Mouse (Mus musculus) midbrain, embryonic 14.5 days (tissue): ENCODE results near the gene Nmt1. TPM values are rescaled to one million over a fixed set of nuclear protein-coding genes. Genes with fewer than 3 reads are reported as not detected.
A peak's percentile ranks its signal among the peaks of the same experiment; 100 is the strongest.

Experiments used
- ATAC-seq: fragments of 200-750 bp; cut with Nextera tagmentation; 2 replicates; pipeline ENCODE4 v1.8.0; 2017; ENCODE audit warnings: moderate number of reproducible peaks, moderate library complexity; ENCODE audit not compliant: low FRiP score, low TSS enrichment
- DNase-seq: peaks from one replicate; pipeline ENCODE4 v3.0.0-alpha.2; 2015
- H3K27ac ChIP-seq: fragments of 300-500 bp; sonication (generic); replicated peaks from 2 replicates; pipeline ENCODE4 v1.5.1; 2014; ENCODE audit warnings: mild to moderate bottlenecking, low read depth, low read length, moderate library complexity
- H3K27me3 ChIP-seq: fragments of 300-500 bp; sonication (generic); 2 replicates; pipeline ENCODE4 v1.6.1; 2014; ENCODE audit warnings: low read length, control low read depth, mixed read lengths; ENCODE audit not compliant: control insufficient read depth, insufficient read depth
- H3K36me3 ChIP-seq: fragments of 300-500 bp; sonication (generic); 2 replicates; pipeline ENCODE4 v1.6.1; 2014; ENCODE audit warnings: low read length, control low read depth; ENCODE audit not compliant: control insufficient read depth, insufficient read depth
- H3K4me1 ChIP-seq: fragments of 300-500 bp; sonication (generic); 2 replicates; pipeline ENCODE4 v1.6.1; 2014; ENCODE audit warnings: mild to moderate bottlenecking, antibody characterized with exemption, low read length, control low read depth; ENCODE audit not compliant: control insufficient read depth, insufficient read depth
- H3K4me2 ChIP-seq: fragments of 300-500 bp; sonication (generic); 2 replicates; pipeline ENCODE4 v1.6.1; 2014; ENCODE audit warnings: mild to moderate bottlenecking, low read length, moderate library complexity
- H3K4me3 ChIP-seq: fragments of 300-500 bp; sonication (generic); replicated peaks from 2 replicates; pipeline ENCODE4 v1.5.1; 2014; ENCODE audit warnings: low read depth, low read length
- H3K9ac ChIP-seq: fragments of 300-500 bp; sonication (generic); replicated peaks from 2 replicates; pipeline ENCODE4 v1.6.1; 2014; ENCODE audit warnings: mild to moderate bottlenecking, low read length, moderate library complexity
- H3K9me3 ChIP-seq: fragments of 300-500 bp; sonication (generic); 2 replicates; pipeline ENCODE4 v1.6.1; 2016; ENCODE audit warnings: low read length, control low read depth, mixed read lengths; ENCODE audit not compliant: control insufficient read depth
- WGBS: fragments of 180-500 bp; shearing (Covaris S2); extraction: QIAGEN DNeasy Blood & Tissue Kit; methylation state at CpG from one replicate; pipeline ENCODE4 v1.1.7; 2014; 5-methylcytosine and 5-hydroxymethylcytosine counted together
- polyA plus RNA-seq: library from polyadenylated mRNA; unstranded; fragments of >200 nt; fragmentation: Nextera tagmentation; extraction: Ambion mirVana; gene quantifications from 2 replicates; pipeline ENCODE4 v1.2.1, GENCODE M21; 2014

The Nmt1 gene
- polyA plus RNA-seq, 1 experiment from 2014 or later = 38.0 TPM

GRCm38 (mm10) chr11:103074121-103074650, 46.2 kb downstream of the Nmt1 start:
- peaks cover 10% of the 10 kb centered on the region for H3K36me3 ChIP-seq
- no peak overlapping the region for H3K4me2 ChIP-seq
- no peak overlapping the region for H3K9ac ChIP-seq
- no peak overlapping the region for H3K27ac ChIP-seq
- 61% methylated on average over 10 of the region's 10 CpGs for WGBS
- no peak overlapping the region for H3K4me3 ChIP-seq
- H3K4me1 ChIP-seq = no peaks in the 10 kb centered on the region
- DNase-seq (no peak), ATAC-seq (no peak)
- H3K27me3 ChIP-seq = no peaks in the 10 kb centered on the region
- H3K9me3 ChIP-seq = no peaks in the 10 kb centered on the region

GRCm38 (mm10) chr11:103074796-103075323, 46.9 kb downstream of the Nmt1 start:
- no peaks in the 10 kb centered on the region for H3K9me3 ChIP-seq
- WGBS = 22% methylated on average over 10 of the region's 10 CpGs
- H3K4me3 ChIP-seq = no peak overlapping the region
- H3K36me3 ChIP-seq = peaks cover 6% of the 10 kb centered on the region
- ATAC-seq (no peak), DNase-seq (no peak)
- H3K4me2 ChIP-seq = no peak overlapping the region
- peaks cover under 1% of the 10 kb centered on the region; the same call in 1 of the 2 replicates for H3K27me3 ChIP-seq
- no peak overlapping the region for H3K27ac ChIP-seq
- no peaks in the 10 kb centered on the region for H3K4me1 ChIP-seq
- H3K9ac ChIP-seq = no peak overlapping the region

DNA sequence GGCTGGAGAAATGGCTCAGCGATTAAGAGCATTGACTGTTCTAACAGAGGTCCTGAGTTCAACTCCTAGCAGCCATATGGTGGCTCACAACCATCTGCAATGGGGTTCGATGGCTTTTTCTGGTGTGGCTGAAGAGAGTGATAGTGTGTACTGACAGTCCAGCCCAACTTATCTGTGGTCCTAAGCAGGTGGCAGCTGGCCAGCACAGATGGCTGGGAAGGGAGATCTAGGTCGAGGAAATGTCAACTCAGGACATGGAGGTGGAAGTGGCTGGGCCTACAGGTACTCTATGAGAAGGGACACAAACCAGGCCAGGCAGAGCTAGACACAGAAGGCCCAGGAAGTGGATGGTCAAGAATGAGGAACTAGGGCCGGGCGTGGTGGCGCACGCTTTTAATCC, 48.0 kb downstream of the Nmt1 start:
- 96% methylated on average over 7 of the region's 7 CpGs for WGBS
- Histone ChIP-seq H3K36me3 (0 out of 2 replicates have a peak, but pooled peaks cover 4% of the 10 kb centered on the region), H3K4me3 (no peak overlapping the region), H3K27me3 (peaks cover 11% of the 10 kb centered on the region; the same call in 1 of the 2 replicates), H3K4me1 (0 out of 2 replicates have a peak, but pooled peaks cover 5% of the 10 kb centered on the region), H3K9ac (no peak overlapping the region), H3K9me3 (no peaks in the 10 kb centered on the region), H3K27ac (no peak overlapping the region), H3K4me2 (no peak overlapping the region)
- no peak for ATAC-seq
- DNase-seq = no peak

GRCm38 (mm10) chr11:103076581-103076980, 48.6 kb downstream of the Nmt1 start:
- Histone ChIP-seq H3K4me3 (no peak overlapping the region), H3K27me3 (peaks cover 16% of the 10 kb centered on the region; the same call in 1 of the 2 replicates), H3K9ac (no peak overlapping the region), H3K27ac (no peak overlapping the region), H3K36me3 (no peaks in the 10 kb centered on the region), H3K9me3 (no peaks in the 10 kb centered on the region), H3K4me1 (0 out of 2 replicates have a peak, but pooled peaks cover 5% of the 10 kb centered on the region), H3K4me2 (no peak overlapping the region)
- DNase-seq (no peak), ATAC-seq (no peak)
- WGBS = 87% methylated on average over 8 of the region's 8 CpGs

DNA sequence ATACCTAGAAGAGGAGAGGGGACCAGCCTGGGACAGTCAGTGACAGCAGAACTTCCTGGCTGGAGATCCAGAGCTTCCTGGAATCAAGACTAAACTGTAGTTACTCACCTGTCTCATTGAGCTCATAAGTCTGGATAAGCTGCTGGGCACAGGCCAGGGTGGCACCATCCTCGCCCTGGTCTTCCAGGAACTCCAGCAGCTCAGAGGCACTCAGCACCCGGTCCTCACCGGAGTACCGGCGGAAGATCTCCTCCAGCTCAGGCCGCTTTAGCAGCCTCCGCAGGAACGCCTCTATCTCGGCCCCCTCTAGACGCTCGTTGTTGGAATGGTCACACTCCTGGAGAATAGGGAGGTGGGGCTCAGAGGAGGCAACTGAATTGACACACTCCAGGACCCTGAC, 50.1 kb downstream of the Nmt1 start:
- Histone ChIP-seq H3K27me3 (peaks cover 27% of the 10 kb centered on the region; the same call in 1 of the 2 replicates), H3K4me3 (no peak overlapping the region), H3K4me1 (0 out of 2 replicates have a peak, but pooled peaks cover 5% of the 10 kb centered on the region), H3K36me3 (no peaks in the 10 kb centered on the region), H3K9me3 (no peaks in the 10 kb centered on the region), H3K9ac (no peak overlapping the region), H3K4me2 (no peak overlapping the region), H3K27ac (no peak overlapping the region)
- DNase-seq = no peak
- ATAC-seq = no peak
- WGBS = 76% methylated on average over 11 of the region's 11 CpGs

GRCm38 (mm10) chr11:103080323-103081091, 52.5 kb downstream of the Nmt1 start:
- Histone ChIP-seq H3K4me1 (0 out of 2 replicates have a peak, but pooled peaks cover 5% of the 10 kb centered on the region), H3K4me2 (peak overlapping the region; percentile 53), H3K9ac (peak overlapping the region; percentile 38; the same call in 1 of the 2 replicates), H3K9me3 (no peaks in the 10 kb centered on the region), H3K27me3 (peaks cover 27% of the 10 kb centered on the region; the same call in 1 of the 2 replicates), H3K36me3 (no peaks in the 10 kb centered on the region), H3K4me3 (peak overlapping the region; percentile 24), H3K27ac (no peak overlapping the region)
- whole genome bisulfite sequencing = 1% methylated on average over 43 of the region's 43 CpGs
- ATAC-seq (no peak), DNase-seq (peak; percentile 60)

DNA sequence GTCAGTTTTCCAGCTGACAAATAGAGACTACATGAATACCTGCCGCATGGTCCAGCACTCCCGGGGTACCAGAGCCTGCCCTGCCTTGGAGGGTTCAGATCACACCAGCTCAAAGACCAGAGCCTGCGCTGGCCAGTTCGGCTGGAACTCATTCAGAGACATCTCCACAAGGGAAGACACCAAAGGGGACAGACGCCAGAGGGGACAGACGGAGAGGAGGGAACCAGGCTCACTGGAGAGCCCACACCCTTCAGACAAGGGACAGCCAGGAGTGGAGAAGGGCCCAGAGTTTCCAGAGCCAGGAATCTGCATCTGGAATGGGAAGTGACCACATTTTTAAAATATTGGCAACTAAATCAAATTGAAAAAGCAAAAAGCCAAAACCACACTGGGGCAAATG, 53.6 kb downstream of the Nmt1 start:
- DNase-seq (no peak), ATAC-seq (no peak)
- Histone ChIP-seq H3K36me3 (no peaks in the 10 kb centered on the region), H3K4me3 (no peak overlapping the region), H3K4me1 (0 out of 2 replicates have a peak, but pooled peaks cover 5% of the 10 kb centered on the region), H3K9ac (no peak overlapping the region), H3K9me3 (no peaks in the 10 kb centered on the region), H3K27me3 (peaks cover 27% of the 10 kb centered on the region; the same call in 1 of the 2 replicates), H3K27ac (no peak overlapping the region), H3K4me2 (no peak overlapping the region)
- WGBS = 56% methylated on average over 6 of the region's 6 CpGs

GRCm38 (mm10) chr11:103093306-103093705, 65.3 kb downstream of the Nmt1 start:
- DNase-seq = no peak
- Histone ChIP-seq H3K4me1 (no peaks in the 10 kb centered on the region), H3K36me3 (no peaks in the 10 kb centered on the region), H3K9me3 (no peaks in the 10 kb centered on the region), H3K4me3 (no peak overlapping the region), H3K27ac (no peak overlapping the region), H3K9ac (no peak overlapping the region), H3K27me3 (no peaks in the 10 kb centered on the region), H3K4me2 (no peak overlapping the region)
- ATAC-seq = no peak
- 98% methylated on average over 7 of the region's 7 CpGs for WGBS
